In the genomic region with DNA sequence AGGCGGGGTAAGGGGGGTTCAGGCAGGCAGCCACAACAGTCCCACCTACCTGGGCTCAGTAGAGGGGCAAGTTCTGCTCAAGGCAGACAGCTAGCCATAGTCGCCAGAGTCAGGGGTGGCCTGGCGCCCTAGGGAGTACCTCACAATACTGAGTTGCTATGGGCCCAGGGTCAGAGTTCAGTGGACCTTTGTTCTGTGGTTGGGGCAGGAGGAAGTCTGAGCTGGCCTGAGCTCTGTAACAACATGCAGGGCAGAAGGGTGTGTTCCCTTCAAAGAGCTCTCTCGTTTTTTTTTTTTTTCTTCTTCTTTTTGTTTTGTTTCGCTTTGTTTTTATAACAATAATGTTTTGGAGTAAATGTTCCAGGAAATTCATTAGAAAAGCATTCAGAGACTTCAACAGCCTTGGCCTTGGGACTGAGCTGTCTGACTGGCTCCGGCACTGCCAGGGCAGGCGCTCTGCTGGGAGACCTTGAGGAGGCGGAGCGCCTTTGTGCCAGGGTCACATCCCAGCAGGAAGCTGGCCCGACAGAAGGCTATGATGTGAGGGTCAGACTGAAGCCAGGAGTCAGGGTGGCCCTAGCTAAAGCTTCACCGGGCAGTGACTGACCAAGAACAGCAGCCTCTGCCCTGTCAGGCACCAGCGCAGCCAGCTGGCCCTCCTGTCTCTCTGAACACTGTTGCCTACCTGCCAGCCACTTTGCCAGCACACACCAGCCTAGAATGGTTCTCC, we compare ENCODE assay signal across 9 mouse cellular contexts. TPM values are rescaled to one million over a fixed set of nuclear protein-coding genes. Genes with fewer than 3 reads are reported as not detected.
DNase-seq lines count a peak whose midpoint lies in the region; ATAC-seq and TF ChIP-seq lines count a peak whose summit lies in the region.
"Had no signal": no experiment of that assay in that cellular context is flagged by ENCODE, and none has a peak within 500 bp of the region (broad histone marks: within the 10 kb centered on the region; RNA-seq: fewer than 3 reads in every experiment).

No protein-coding gene starts in this region.

- H3K4me1 ChIP-seq in heart, embryonic 16.5 days (ENCODE audit: control insufficient read depth, insufficient read depth, low read length) = peaks cover 5% of the 10 kb centered on the region
- peaks cover 6% of the 10 kb centered on the region; the same call in 1 of the 2 replicates for H3K4me1 ChIP-seq in stomach, embryonic 14.5 days (ENCODE audit: control insufficient read depth, insufficient read depth, low read length)

- TF ChIP-seq CTCF in left cerebral cortex, adult 2 months (IDR thresholded peaks at IDR 0.05) = no peak

- H3K4me3 ChIP-seq in left cerebral cortex, adult 2 months = no peak overlapping the region
- no peak overlapping the region for H3K4me3 ChIP-seq in heart, embryonic 16.5 days (ENCODE audit: low read length)
- H3K4me3 ChIP-seq in stomach, embryonic 14.5 days (ENCODE audit: low read depth, low read length) = no peak overlapping the region

- H3K9ac ChIP-seq in heart, embryonic 16.5 days (ENCODE audit: low read length) = no peak overlapping the region
- no peak overlapping the region for H3K9ac ChIP-seq in stomach, embryonic 14.5 days (replicated peaks; ENCODE audit: low read depth, low read length)

- no peak for DNase-seq in left cerebral cortex, adult 2 months (ENCODE audit: extremely low spot score in 1 of 2, low spot score in 2 of 2)
- no peak for DNase-seq in left cerebral cortex, adult 11 months (ENCODE audit: low spot score)
- peak; percentile 31 for DNase-seq in cerebellum, adult 11 months
- DNase-seq in kidney, postnatal 14 days = peak; percentile 78
- no peak for DNase-seq in frontal cortex, postnatal 10 days (ENCODE audit: low spot score in 2 of 2)
- no peak for DNase-seq in right cerebral cortex, postnatal 10 days (ENCODE audit: low spot score in 2 of 2)

- 0 out of 2 replicates have a peak, but pooled peaks have one; percentile 30 for ATAC-seq in heart, embryonic 16.5 days (replicated peaks; ENCODE audit: extremely low read depth, insufficient read depth, low FRiP score)
- no peak for ATAC-seq in stomach, embryonic 14.5 days (ENCODE audit: insufficient number of reproducible peaks, insufficient read depth, low FRiP score, low read depth)

- H3K27me3 ChIP-seq in heart, embryonic 16.5 days (ENCODE audit: control insufficient read depth, insufficient read depth, low read length) = no peaks in the 10 kb centered on the region
- H3K27me3 ChIP-seq in stomach, embryonic 14.5 days (ENCODE audit: control insufficient read depth, insufficient read depth, low read length) = no peaks in the 10 kb centered on the region

- intact Hi-C loops in left cerebral cortex, adult 2 months (cut with DNase I) = no loop called here

- H3K36me3 ChIP-seq in heart, embryonic 16.5 days (ENCODE audit: control insufficient read depth, insufficient read depth) = peaks cover 27% of the 10 kb centered on the region
- H3K36me3 ChIP-seq in stomach, embryonic 14.5 days (ENCODE audit: control insufficient read depth, insufficient read depth, low read length) = peaks cover 60% of the 10 kb centered on the region

- WGBS in heart, embryonic 16.5 days = 69% methylated on average over 12 of the region's 12 CpGs
- WGBS in stomach, embryonic 14.5 days = 77% methylated on average over 12 of the region's 12 CpGs

- H3K4me2 ChIP-seq in heart, embryonic 16.5 days (ENCODE audit: low read depth, low read length) = no peak overlapping the region
- no peak overlapping the region for H3K4me2 ChIP-seq in stomach, embryonic 14.5 days (replicated peaks; ENCODE audit: low read depth, low read length)

- H3K27ac ChIP-seq in left cerebral cortex, adult 2 months = peak overlapping the region; percentile 74
- peak overlapping the region; percentile 49; the same call in 1 of the 2 replicates for H3K27ac ChIP-seq in heart, embryonic 16.5 days (ENCODE audit: low read length)
- H3K27ac ChIP-seq in stomach, embryonic 14.5 days (ENCODE audit: low read length) = peak overlapping the region; percentile 33; the same call in 1 of the 2 replicates

- no peaks in the 10 kb centered on the region for H3K9me3 ChIP-seq in heart, embryonic 16.5 days (replicated peaks; ENCODE audit: control insufficient read depth, low read length)
- no peaks in the 10 kb centered on the region for H3K9me3 ChIP-seq in stomach, embryonic 14.5 days (ENCODE audit: control insufficient read depth, low read depth, low read length)

RNA-seq across cellular contexts. Expression of gene Arfgap3, which starts 44.7 kb away (rescaled TPM):
- 10 to 100 TPM; 19.5 to 21.5 TPM for total RNA-seq in left cerebral cortex, adult 2 months (2021)
- polyA plus RNA-seq in heart, embryonic 16.5 days (2015; fragmentation: Nextera tagmentation; extraction: Ambion mirVana) = 42.0 and 44.6 TPM in 2 replicates
- polyA plus RNA-seq in stomach, embryonic 14.5 days (2014; fragmentation: Nextera tagmentation; extraction: Ambion mirVana) = 59.1 and 60.8 TPM in 2 replicates

RNA-seq across cellular contexts. Expression of gene A4galt, which starts 53.8 kb away (rescaled TPM):
- total RNA-seq in left cerebral cortex, adult 2 months (2021) = 1 to 10 TPM; 1.9 to 4.5 TPM
- polyA plus RNA-seq in heart, embryonic 16.5 days (2015; fragmentation: Nextera tagmentation; extraction: Ambion mirVana) = 1.3 TPM in 2 replicates
- 9.6 and 13.4 TPM in 2 replicates for polyA plus RNA-seq in stomach, embryonic 14.5 days (2014; fragmentation: Nextera tagmentation; extraction: Ambion mirVana)
- total RNA-seq: hematopoietic stem cell, adult 5-6 weeks had no signal

Comparison
In these comparisons a context has a peak if more than half of its experiments do, and no peak if none do; other contexts are left out.
1. DNase-seq: peak in cerebellum, adult 11 months (single experiment) and kidney, postnatal 14 days (single experiment); none in left cerebral cortex, adult 2 months (0 of 2), left cerebral cortex, adult 11 months (single experiment), frontal cortex, postnatal 10 days (0 of 2) and right cerebral cortex, postnatal 10 days (0 of 2).
2. Peak in every context shown above with its lines, with median percentiles within 50 percentile points of each other: H3K27ac ChIP-seq.